Mouse (Mus musculus): ENCODE results near the gene Ciart. TPM values are rescaled to one million over a fixed set of nuclear protein-coding genes. Genes with fewer than 3 reads are reported as not detected.

The Ciart gene
- polyA plus RNA-seq, 1 experiment from 2014 or later, result 1.1 TPM

DNA sequence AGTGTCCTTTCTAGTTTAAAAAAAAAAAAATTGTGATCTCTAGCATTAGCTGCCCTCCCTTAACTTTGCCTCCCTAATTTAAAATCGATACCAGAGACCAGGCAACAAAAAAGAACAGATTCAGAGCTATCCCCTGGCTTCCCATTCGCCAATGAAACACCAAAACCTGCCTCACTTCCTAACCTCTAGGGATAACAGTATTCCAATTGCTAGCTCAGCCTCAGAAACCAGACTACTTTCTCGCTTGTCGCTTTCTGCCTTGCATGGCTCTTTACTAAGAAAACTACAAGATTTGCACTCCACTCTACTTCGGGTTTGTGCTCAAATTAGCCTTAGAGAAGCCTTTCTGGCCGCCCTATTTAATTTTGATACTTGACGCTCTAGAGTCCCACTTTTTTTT is 25.9 kb downstream of the Ciart start:
- Histone ChIP-seq H3K9me3 (replicated peaks; ENCODE audit: low read length) (no peaks in the 10 kb centered on the region), H3K4me3 (replicated peaks; ENCODE audit: low read depth, low read length) (peak overlapping the region; percentile 91), H3K27ac (peak overlapping the region; percentile 57), H3K4me1 (replicated peaks; ENCODE audit: insufficient read depth, low read length) (0 out of 2 replicates have a peak, but pooled peaks cover 3% of the 10 kb centered on the region), H3K27me3 (ENCODE audit: insufficient read depth, low read length) (no peaks in the 10 kb centered on the region), H3K36me3 (ENCODE audit: insufficient read depth, low read length) (peaks cover 20% of the 10 kb centered on the region), H3K9ac (ENCODE audit: low read depth, low read length) (peak overlapping the region; percentile 92), H3K4me2 (ENCODE audit: low read length) (peak overlapping the region; percentile 87)
- ATAC-seq (replicated peaks; ENCODE audit: low FRiP score, low read depth) (no peak), DNase-seq (ENCODE audit: low spot score) (peak; percentile 49)
- TF ChIP-seq CTCF (IDR thresholded peaks at IDR 0.05; ENCODE audit: low read depth), result no peak
- 23% methylated on average over 7 of the region's 7 CpGs for WGBS

DNA sequence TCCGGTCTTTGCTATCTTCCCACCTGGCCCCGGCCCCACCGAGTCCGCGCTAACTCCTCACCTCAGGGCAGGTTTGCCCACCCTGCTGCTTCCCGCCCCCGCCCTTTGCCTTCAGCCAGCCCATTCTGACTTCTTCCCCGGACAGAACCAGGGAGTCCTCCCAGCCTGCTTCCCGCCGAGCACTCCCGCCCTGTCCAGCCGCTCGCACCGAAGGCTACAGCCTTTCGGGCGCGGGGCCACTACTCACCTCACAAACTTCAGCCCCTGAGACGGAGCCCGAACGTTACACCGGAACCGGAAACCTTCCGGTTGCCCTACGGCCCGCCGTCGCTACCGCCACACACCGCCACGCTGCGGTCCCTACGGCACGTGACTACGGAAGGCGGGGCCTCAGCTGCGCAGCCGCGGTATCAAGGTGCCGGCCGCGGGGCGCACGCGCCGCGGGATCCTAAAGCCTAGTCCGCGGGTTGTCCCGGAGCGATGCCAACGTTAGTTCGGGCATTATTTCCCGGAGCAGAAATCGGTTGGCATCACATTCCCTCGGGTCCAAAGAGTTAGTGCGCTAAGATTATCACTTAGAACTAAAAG is 26.5 kb downstream of the Ciart start, which contains the start of gene Prpf3:
Gene Prpf3, minus strand, starts transcription at position 384 of the 588 bp plus-strand sequence.
- DNase-seq (ENCODE audit: low spot score), result peak; percentile 96
- H3K27ac ChIP-seq, result peak within 1 kb of the TSS; percentile 79
- no peaks in the 10 kb centered on the region for H3K27me3 ChIP-seq (ENCODE audit: insufficient read depth, low read length)
- peak; percentile 97 for ATAC-seq (replicated peaks; ENCODE audit: low FRiP score, low read depth)
- H3K4me3 ChIP-seq (replicated peaks; ENCODE audit: low read depth, low read length), result peak within 1 kb of the TSS; percentile 91
- under 1% methylated on average over 56 of the region's 56 CpGs for WGBS
- no peaks in the 10 kb centered on the region for H3K9me3 ChIP-seq (replicated peaks; ENCODE audit: low read length)
- H3K36me3 ChIP-seq (ENCODE audit: insufficient read depth, low read length), result peaks cover 24% of the 10 kb centered on the region
- H3K4me1 ChIP-seq (replicated peaks; ENCODE audit: insufficient read depth, low read length), result 0 out of 2 replicates have a peak, but pooled peaks cover 3% of the 10 kb centered on the region
- peak; percentile 21; the same call in 1 of the 2 replicates for TF ChIP-seq CTCF (IDR thresholded peaks at IDR 0.05; ENCODE audit: low read depth)
- H3K4me2 ChIP-seq (ENCODE audit: low read length), result peak within 1 kb of the TSS; percentile 87
- peak within 1 kb of the TSS; percentile 92 for H3K9ac ChIP-seq (ENCODE audit: low read depth, low read length)

DNA sequence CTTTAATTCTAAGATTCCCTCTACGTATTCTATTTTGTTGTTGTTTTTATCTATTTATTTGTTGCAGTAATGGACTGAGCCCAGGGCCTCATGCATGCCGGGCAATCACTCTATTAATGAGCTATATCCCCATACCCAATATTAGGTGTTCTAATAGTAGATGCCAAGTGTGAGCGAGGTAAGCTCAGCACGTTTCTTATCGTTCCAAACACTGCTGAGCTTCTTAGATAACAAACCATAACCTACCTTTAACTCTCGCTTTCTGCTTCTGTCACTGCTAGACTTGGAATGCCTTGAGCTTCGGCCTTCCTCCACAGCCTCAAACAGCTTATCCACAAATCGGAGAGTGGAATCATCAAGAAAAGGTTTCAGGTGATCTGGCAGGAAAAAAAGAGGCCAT is 30.7 kb downstream of the Ciart start:
- Histone ChIP-seq H3K4me3 (replicated peaks; ENCODE audit: low read depth, low read length) (no peak overlapping the region), H3K9me3 (replicated peaks; ENCODE audit: low read length) (no peaks in the 10 kb centered on the region), H3K27me3 (ENCODE audit: insufficient read depth, low read length) (no peaks in the 10 kb centered on the region), H3K4me2 (ENCODE audit: low read length) (no peak overlapping the region), H3K36me3 (ENCODE audit: insufficient read depth, low read length) (peaks cover 62% of the 10 kb centered on the region), H3K27ac (no peak overlapping the region), H3K4me1 (replicated peaks; ENCODE audit: insufficient read depth, low read length) (0 out of 2 replicates have a peak, but pooled peaks cover 3% of the 10 kb centered on the region), H3K9ac (ENCODE audit: low read depth, low read length) (no peak overlapping the region)
- no peak for TF ChIP-seq CTCF (IDR thresholded peaks at IDR 0.05; ENCODE audit: low read depth)
- DNase-seq (ENCODE audit: low spot score), result no peak
- ATAC-seq (replicated peaks; ENCODE audit: low FRiP score, low read depth), result no peak
- WGBS, result 97% methylated on average over 8 of the region's 8 CpGs

DNA sequence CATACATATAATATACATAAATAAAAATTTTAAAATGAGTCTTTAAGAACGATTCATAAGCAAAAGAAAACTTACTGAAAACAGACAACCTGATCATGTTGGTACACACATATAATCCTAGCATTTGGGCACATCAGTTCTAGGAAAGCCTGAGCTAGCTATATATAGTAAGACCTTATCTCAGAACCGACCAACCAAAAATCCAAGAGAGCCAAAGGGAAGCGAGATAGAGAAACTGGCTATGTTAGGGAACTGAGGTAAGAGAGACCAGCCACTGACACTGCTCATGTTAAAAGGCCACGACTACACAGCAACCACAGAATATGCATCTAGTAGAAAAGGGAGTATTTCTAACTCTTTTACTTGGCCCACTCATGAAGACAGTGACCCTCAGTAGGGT is 31.4 kb downstream of the Ciart start:
- no peaks in the 10 kb centered on the region for H3K9me3 ChIP-seq (replicated peaks; ENCODE audit: low read length)
- H3K27me3 ChIP-seq (ENCODE audit: insufficient read depth, low read length), result no peaks in the 10 kb centered on the region
- WGBS, result 83% methylated on average over 4 of the region's 4 CpGs
- 0 out of 2 replicates have a peak, but pooled peaks cover 3% of the 10 kb centered on the region for H3K4me1 ChIP-seq (replicated peaks; ENCODE audit: insufficient read depth, low read length)
- no peak overlapping the region for H3K9ac ChIP-seq (ENCODE audit: low read depth, low read length)
- no peak overlapping the region for H3K27ac ChIP-seq
- TF ChIP-seq CTCF (IDR thresholded peaks at IDR 0.05; ENCODE audit: low read depth), result no peak
- DNase-seq (ENCODE audit: low spot score), result no peak
- no peak for ATAC-seq (replicated peaks; ENCODE audit: low FRiP score, low read depth)
- no peak overlapping the region for H3K4me3 ChIP-seq (replicated peaks; ENCODE audit: low read depth, low read length)
- no peak overlapping the region for H3K4me2 ChIP-seq (ENCODE audit: low read length)
- H3K36me3 ChIP-seq (ENCODE audit: insufficient read depth, low read length), result peaks cover 68% of the 10 kb centered on the region

DNA sequence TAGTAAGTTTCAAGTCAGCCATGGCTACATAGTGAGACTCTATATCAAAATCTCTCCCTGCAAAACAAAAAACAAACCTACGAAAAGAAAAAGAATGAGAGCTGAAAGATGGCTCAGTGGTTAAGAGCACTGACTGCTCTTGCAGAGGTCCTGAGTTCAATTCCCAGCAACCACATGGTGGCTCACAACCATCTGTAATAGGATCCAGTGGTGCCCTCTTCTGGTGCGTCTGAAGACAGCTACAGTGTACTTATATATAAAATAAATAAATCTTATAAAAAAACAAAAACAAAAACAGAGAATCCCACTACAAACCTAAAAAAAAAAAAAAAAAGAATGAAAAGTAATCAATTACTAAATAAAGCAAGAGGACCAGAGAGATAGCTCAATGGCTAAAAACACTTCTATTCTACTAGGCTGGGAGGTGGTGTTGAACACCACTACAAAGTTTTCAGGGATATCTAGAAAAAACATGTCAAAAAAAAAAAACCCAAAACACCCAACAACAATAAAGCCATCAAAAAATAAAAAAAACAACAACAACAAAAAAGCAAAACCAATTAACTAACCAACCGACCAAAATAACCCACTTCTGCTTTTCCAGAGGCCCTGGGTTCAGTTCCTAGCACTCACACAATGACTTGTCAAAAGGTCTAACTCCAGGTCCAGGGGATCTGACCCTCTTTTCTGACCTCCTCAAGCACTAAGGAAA is 39.4 kb downstream of the Ciart start:
- Histone ChIP-seq H3K9me3 (replicated peaks; ENCODE audit: low read length) (no peaks in the 10 kb centered on the region), H3K27ac (no peak overlapping the region), H3K4me2 (ENCODE audit: low read length) (no peak overlapping the region), H3K4me1 (replicated peaks; ENCODE audit: insufficient read depth, low read length) (no peaks in the 10 kb centered on the region), H3K9ac (ENCODE audit: low read depth, low read length) (no peak overlapping the region), H3K27me3 (ENCODE audit: insufficient read depth, low read length) (no peaks in the 10 kb centered on the region), H3K4me3 (replicated peaks; ENCODE audit: low read depth, low read length) (no peak overlapping the region), H3K36me3 (ENCODE audit: insufficient read depth, low read length) (peaks cover 63% of the 10 kb centered on the region)
- peak; percentile 32; the same call in 1 of the 2 replicates for TF ChIP-seq CTCF (IDR thresholded peaks at IDR 0.05; ENCODE audit: low read depth)
- ATAC-seq (replicated peaks; ENCODE audit: low FRiP score, low read depth) (no peak), DNase-seq (ENCODE audit: low spot score) (no peak)
- 92% methylated on average over 3 of the region's 3 CpGs for WGBS

DNA sequence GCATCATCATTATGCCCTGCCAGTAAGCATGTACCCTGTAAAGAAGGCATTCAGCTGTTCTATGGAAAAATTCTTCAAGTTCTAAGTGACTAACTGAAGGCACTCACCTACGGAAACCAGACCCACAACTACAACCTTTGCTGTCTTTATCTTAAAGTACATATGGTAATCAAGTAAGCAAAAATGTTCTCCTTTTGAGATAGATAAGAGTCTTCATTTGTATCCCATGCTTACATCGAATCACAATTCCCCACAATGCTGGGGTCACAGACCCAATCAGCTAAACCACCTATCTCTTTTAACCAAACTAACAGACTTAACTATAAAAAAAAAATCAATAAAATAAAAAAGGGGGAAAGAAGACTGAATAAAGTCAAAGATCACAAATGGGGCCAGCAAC is 42.8 kb downstream of the Ciart start:
- Histone ChIP-seq H3K36me3 (ENCODE audit: insufficient read depth, low read length) (peaks cover 50% of the 10 kb centered on the region), H3K4me2 (ENCODE audit: low read length) (no peak overlapping the region), H3K9ac (ENCODE audit: low read depth, low read length) (no peak overlapping the region), H3K4me1 (replicated peaks; ENCODE audit: insufficient read depth, low read length) (no peaks in the 10 kb centered on the region), H3K9me3 (replicated peaks; ENCODE audit: low read length) (no peaks in the 10 kb centered on the region), H3K27me3 (ENCODE audit: insufficient read depth, low read length) (no peaks in the 10 kb centered on the region), H3K27ac (no peak overlapping the region), H3K4me3 (replicated peaks; ENCODE audit: low read depth, low read length) (no peak overlapping the region)
- TF ChIP-seq CTCF (IDR thresholded peaks at IDR 0.05; ENCODE audit: low read depth), result no peak
- DNase-seq (ENCODE audit: low spot score) (no peak), ATAC-seq (replicated peaks; ENCODE audit: low FRiP score, low read depth) (no peak)
- 91% methylated on average over 2 of the region's 2 CpGs for WGBS

Data from kidney, postnatal 0 days (tissue).